Mouse (Mus musculus) bone marrow, adult 2 months (tissue): ENCODE results near the gene Acta2. TPM values are rescaled to one million over a fixed set of nuclear protein-coding genes. Genes with fewer than 3 reads are reported as not detected.
A peak's percentile ranks its signal among the peaks of the same experiment; 100 is the strongest.

ENCODE experiments used
- H3K27ac ChIP-seq: fragments of 200-500 bp; 2 replicates; pipeline ENCODE4 v1.5.1; 2012; ENCODE audit warnings: low read depth, mild to moderate bottlenecking, control low read depth, inconsistent platforms, low read length; ENCODE audit not compliant: control insufficient read depth, poor library complexity, insufficient read depth
- H3K4me1 ChIP-seq: fragments of 200-500 bp; 2 replicates; pipeline ENCODE4 v1.6.1; 2011; ENCODE audit warnings: low read length; ENCODE audit not compliant: control insufficient read depth, insufficient read depth
- H3K4me3 ChIP-seq: fragments of 200-500 bp; replicated peaks from 2 replicates; pipeline ENCODE3; 2011; ENCODE audit warnings: mild to moderate bottlenecking, low read depth, low read length, control low read depth; ENCODE audit not compliant: control insufficient read depth
- CTCF ChIP-seq: fragments of 200-500 bp; IDR thresholded peaks from 2 replicates; pipeline ENCODE4 v1.5.1; 2011; ENCODE audit warnings: low read length, control low read depth; ENCODE audit not compliant: control insufficient read depth, insufficient read depth
- POLR2A ChIP-seq: fragments of 200-500 bp; IDR thresholded peaks from 2 replicates; pipeline ENCODE4 v1.6.1; 2011; ENCODE audit warnings: low read depth, mild to moderate bottlenecking, control low read depth, low read length, borderline replicate concordance; ENCODE audit not compliant: control insufficient read depth
- WGBS: fragments of 180-500 bp; shearing (Covaris S2); methylation state at CpG from one replicate; pipeline ENCODE4 v1.1.7; 2018; 5-methylcytosine and 5-hydroxymethylcytosine counted together
- polyA plus RNA-seq: library from polyadenylated mRNA; stranded (reverse); fragments of >200 nt; gene quantifications from 2 replicates; pipeline ENCODE4 v1.2.4, GENCODE M21; 2011; ENCODE audit warnings: low replicate concordance; ENCODE audit not compliant: missing spikeins, insufficient read depth, insufficient read length

The Acta2 gene
- polyA plus RNA-seq, 1 experiment, result 33.5 TPM

GRCm38 (mm10) chr19:34256936-34257335 lies 1.5 kb upstream of the Acta2 start:
- TF ChIP-seq POLR2A (no peak), CTCF (no peak)
- Histone ChIP-seq H3K4me1 (peaks cover 2% of the 10 kb centered on the region; the same call in 1 of the 2 replicates), H3K4me3 (no peak overlapping the region), H3K27ac (no peak overlapping the region)
- WGBS, result 74% methylated on average over 2 of the region's 2 CpGs

GRCm38 (mm10) chr19:34256149-34256548 lies 759 bp upstream of the Acta2 start:
- 56% methylated on average over 5 of the region's 5 CpGs for WGBS
- TF ChIP-seq CTCF (no peak), POLR2A (no peak)
- Histone ChIP-seq H3K27ac (no peak overlapping the region), H3K4me1 (peaks cover 2% of the 10 kb centered on the region; the same call in 1 of the 2 replicates), H3K4me3 (no peak overlapping the region)

- Histone ChIP-seq H3K4me3 (no peak overlapping the region), H3K27ac (peak overlapping the region; percentile 54), H3K4me1 (peaks cover 2% of the 10 kb centered on the region; the same call in 1 of the 2 replicates)
- no peak for TF ChIP-seq CTCF
- TF ChIP-seq POLR2A, result no peak
- WGBS, result 10% methylated on average over 14 of the region's 14 CpGs
Measured at GRCm38 (mm10) chr19:34254101-34254879, 1.1 kb downstream of the Acta2 start.

GRCm38 (mm10) chr19:34252450-34252849 lies 2.9 kb downstream of the Acta2 start:
- peaks cover 2% of the 10 kb centered on the region for H3K4me1 ChIP-seq
- no peak for TF ChIP-seq POLR2A
- no peak for TF ChIP-seq CTCF
- H3K4me3 ChIP-seq, result no peak overlapping the region
- WGBS, result 85% methylated on average over 9 of the region's 9 CpGs
- H3K27ac ChIP-seq, result no peak overlapping the region; the same call in 1 of the 2 replicates

- 81% methylated on average over 2 of the region's 2 CpGs for WGBS
- Histone ChIP-seq H3K4me3 (no peak overlapping the region), H3K27ac (no peak overlapping the region), H3K4me1 (peaks cover 2% of the 10 kb centered on the region)
- TF ChIP-seq CTCF, result no peak
- no peak for TF ChIP-seq POLR2A
Measured at GRCm38 (mm10) chr19:34251900-34252299, 3.5 kb downstream of the Acta2 start.

- TF ChIP-seq CTCF, result no peak
- no peak for TF ChIP-seq POLR2A
- Histone ChIP-seq H3K27ac (no peak overlapping the region), H3K4me3 (no peak overlapping the region), H3K4me1 (no peaks in the 10 kb centered on the region; the same call in none of the 2 replicates)
- WGBS, result 87% methylated on average over 4 of the region's 4 CpGs
Measured at GRCm38 (mm10) chr19:34250621-34251020, 4.8 kb downstream of the Acta2 start.

- Histone ChIP-seq H3K4me1 (no peaks in the 10 kb centered on the region; the same call in none of the 2 replicates), H3K27ac (peak overlapping the region; percentile 62), H3K4me3 (no peak overlapping the region)
- TF ChIP-seq POLR2A (no peak), CTCF (no peak)
- WGBS, result 29% methylated on average over 5 of the region's 5 CpGs
Measured at GRCm38 (mm10) chr19:34248558-34248957, 6.8 kb downstream of the Acta2 start.

- Histone ChIP-seq H3K4me3 (no peak overlapping the region), H3K4me1 (no peaks in the 10 kb centered on the region; the same call in none of the 2 replicates), H3K27ac (no peak overlapping the region)
- 14% methylated on average over 6 of the region's 6 CpGs for WGBS
- TF ChIP-seq POLR2A (no peak), CTCF (no peak)
Measured at GRCm38 (mm10) chr19:34244056-34244455, 11.3 kb downstream of the Acta2 start.

- Histone ChIP-seq H3K4me1 (no peaks in the 10 kb centered on the region; the same call in 1 of the 2 replicates), H3K27ac (no peak overlapping the region), H3K4me3 (no peak overlapping the region)
- no peak for TF ChIP-seq CTCF
- TF ChIP-seq POLR2A, result no peak
Measured at GRCm38 (mm10) chr19:34242925-34243324, 12.5 kb downstream of the Acta2 start.
